Mouse (Mus musculus) spleen, adult 18-20 months (tissue): ENCODE measurements around the gene Vars.

Source experiments
- DNase-seq, 2 experiments: peaks; one replicate each; pipeline ENCODE4 v3.0.0; 2022; ENCODE audit warnings: mixed read lengths in 2 of 2

The Vars gene

GRCm38 (mm10) chr17:35050126-35050750, 49.5 kb downstream of the Vars start:
- peak; percentile 75 to 83 for DNase-seq

GRCm38 (mm10) chr17:35051156-35052086, 50.6 kb downstream of the Vars start:
- DNase-seq: peak; percentile 67 to 72

GRCm38 (mm10) chr17:35052271-35052798, 51.5 kb downstream of the Vars start:
- DNase-seq: no peak

GRCm38 (mm10) chr17:35055691-35056495, 55.1 kb downstream of the Vars start:
- no peak for DNase-seq

- DNase-seq: no peak
Observed at GRCm38 (mm10) chr17:35057090-35057489, 56.3 kb downstream of the Vars start.

GRCm38 (mm10) chr17:35058316-35058715, 57.5 kb downstream of the Vars start:
- DNase-seq: no peak

- peak; percentile 76 to 90 for DNase-seq
Observed at GRCm38 (mm10) chr17:35058911-35059892, 58.4 kb downstream of the Vars start, which contains the start of gene Ddah2. TSS of gene Ddah2 (plus strand) at chr17:35059035.

GRCm38 (mm10) chr17:35060071-35060470, 59.3 kb downstream of the Vars start:
- DNase-seq: no peak

- DNase-seq: no peak
Observed at GRCm38 (mm10) chr17:35060737-35061297, 60.0 kb downstream of the Vars start.

GRCm38 (mm10) chr17:35061299-35061698, 60.5 kb downstream of the Vars start:
- no peak for DNase-seq

GRCm38 (mm10) chr17:35063466-35063865, 62.7 kb downstream of the Vars start:
- no peak for DNase-seq

- no peak for DNase-seq
Observed at GRCm38 (mm10) chr17:35064378-35064877, 63.6 kb downstream of the Vars start.

GRCm38 (mm10) chr17:35064951-35065947, 64.5 kb downstream of the Vars start, which contains the start of gene Ly6g6c:
TSS of gene Ly6g6c (plus strand) at chr17:35065388.
- peak in 1 of 2 experiments; percentile 28 for DNase-seq
